Mouse (Mus musculus): ENCODE measurements around the gene Rpl39.

DNA sequence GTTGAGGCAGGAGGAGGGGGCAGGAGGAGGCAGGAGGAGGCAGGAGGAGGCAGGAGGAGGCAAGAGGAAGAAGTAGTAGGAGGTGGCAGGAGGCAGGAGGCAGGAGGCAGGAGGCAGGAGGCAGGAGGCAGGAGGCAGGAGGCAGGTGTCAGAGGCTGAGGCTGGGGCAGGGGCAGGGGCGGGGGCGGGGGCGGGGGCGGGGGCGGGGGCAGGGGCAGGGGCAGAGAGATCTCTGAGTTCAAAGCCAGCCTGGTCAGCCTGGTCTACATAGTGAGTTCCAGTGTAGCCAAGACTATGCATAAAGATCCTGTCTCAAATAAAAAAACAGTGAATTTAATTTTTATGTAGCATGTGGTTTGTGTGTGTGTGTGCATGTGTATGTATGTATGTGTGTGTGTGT lies 31.9 kb upstream of the Rpl39 start:
- no peak for TF ChIP-seq CTCF (IDR thresholded peaks at IDR 0.05; ENCODE audit: low read depth)
- no peak for TF ChIP-seq EP300 (IDR thresholded peaks at IDR 0.05; ENCODE audit: low read depth)

All from heart, postnatal 0 days (tissue).